Mouse (Mus musculus) erythroid progenitor cell, adult 5-6 weeks (primary cell): ENCODE data around the gene Gnl3l. TPM values are rescaled to one million over a fixed set of nuclear protein-coding genes. Genes with fewer than 3 reads are reported as not detected.

Experiments used
- ATAC-seq: replicated peaks from 2 replicates; pipeline ENCODE4 v1.8.0; 2016; ENCODE audit warnings: moderate number of reproducible peaks, mild to moderate bottlenecking, moderate TSS enrichment, inconsistent platforms; ENCODE audit not compliant: poor library complexity, low FRiP score, severe bottlenecking
- total RNA-seq, 2 experiments: library from RNA; stranded (forward) in 1 of 2; stranded (reverse) in 1 of 2; fragments of 150-400 nt in 1 of 2; fragments of 186-747, 209-891 nt in 1 of 2; gene quantifications; 2 replicates each; pipeline versions ENCODE4 v1.2.3 to v1.2.4; 2015 to 2017; ENCODE audit warnings: low replicate concordance in 2 of 2

The Gnl3l gene
- total RNA-seq (2015; ENCODE audit: low replicate concordance) (8.8 and 14.8 TPM in 2 replicates), total RNA-seq (2017; ENCODE audit: low replicate concordance) (17.8 and 26.2 TPM in 2 replicates)

GRCm38 (mm10) chrX:151016938-151017877 lies at the start of gene Gnl3l:
TSS of gene Gnl3l (minus strand) at chrX:151017322.
- ATAC-seq, result peak; percentile 99

GRCm38 (mm10) chrX:151066071-151066666 lies 49.0 kb upstream of the Gnl3l start:
- ATAC-seq, result no peak

- ATAC-seq, result no peak
Observed at GRCm38 (mm10) chrX:151061615-151062299, 44.6 kb upstream of the Gnl3l start.

GRCm38 (mm10) chrX:151059346-151059745 lies 42.2 kb upstream of the Gnl3l start:
- ATAC-seq, result no peak

GRCm38 (mm10) chrX:151055559-151055958 lies 38.4 kb upstream of the Gnl3l start:
- ATAC-seq, result no peak

GRCm38 (mm10) chrX:151054489-151054888 lies 37.4 kb upstream of the Gnl3l start:
- ATAC-seq, result no peak

- no peak for ATAC-seq
Observed at GRCm38 (mm10) chrX:151050337-151050736, 33.2 kb upstream of the Gnl3l start.

- no peak for ATAC-seq
Observed at GRCm38 (mm10) chrX:151049661-151050215, 32.6 kb upstream of the Gnl3l start.

GRCm38 (mm10) chrX:151047431-151048058 lies 30.4 kb upstream of the Gnl3l start:
- no peak for ATAC-seq

GRCm38 (mm10) chrX:151046777-151047430 lies 29.8 kb upstream of the Gnl3l start:
- ATAC-seq, result no peak; the same call in 1 of the 2 replicates

GRCm38 (mm10) chrX:151046321-151046720 lies 29.2 kb upstream of the Gnl3l start:
- no peak for ATAC-seq

GRCm38 (mm10) chrX:151045850-151046249 lies 28.7 kb upstream of the Gnl3l start, which contains the start of gene Fgd1:
TSS of gene Fgd1 (plus strand) at chrX:151046150.
- ATAC-seq, result no peak

- no peak for ATAC-seq
Observed at GRCm38 (mm10) chrX:151041223-151041622, 24.1 kb upstream of the Gnl3l start.

- ATAC-seq, result no peak
Observed at GRCm38 (mm10) chrX:151031400-151031799, 14.3 kb upstream of the Gnl3l start.

- no peak for ATAC-seq
Observed at GRCm38 (mm10) chrX:151018798-151019197, 1.7 kb upstream of the Gnl3l start.

- ATAC-seq, result no peak
Observed at GRCm38 (mm10) chrX:151017897-151018296, 775 bp upstream of the Gnl3l start.

GRCm38 (mm10) chrX:150996775-150997174 lies 20.3 kb downstream of the Gnl3l start:
- no peak for ATAC-seq

- ATAC-seq, result no peak
Observed at GRCm38 (mm10) chrX:150981621-150982020, 35.5 kb downstream of the Gnl3l start.

- ATAC-seq, result no peak
Observed at GRCm38 (mm10) chrX:150975424-150975823, 41.7 kb downstream of the Gnl3l start.
